Mouse (Mus musculus) kidney, adult 2 months (tissue): ENCODE results near the gene Ogdhl. TPM values are rescaled to one million over a fixed set of nuclear protein-coding genes. Genes with fewer than 3 reads are reported as not detected.

Experiments used
- DNase-seq: peaks from one replicate; pipeline ENCODE4 v3.0.0; 2021
- H3K27ac ChIP-seq: fragments of 200-500 bp; 2 replicates; pipeline ENCODE4 v1.5.1; 2012; ENCODE audit warnings: low read depth, low read length, control low read depth, inconsistent platforms; ENCODE audit not compliant: insufficient read depth
- H3K27me3 ChIP-seq: fragments of 200-500 bp; replicated peaks from 2 replicates; pipeline ENCODE4 v1.6.1; 2012; ENCODE audit warnings: mild to moderate bottlenecking, moderate library complexity, low read length, inconsistent platforms; ENCODE audit not compliant: control insufficient read depth, insufficient read depth
- H3K36me3 ChIP-seq: fragments of 200-500 bp; 2 replicates; pipeline ENCODE4 v1.6.1; 2012; ENCODE audit warnings: mild to moderate bottlenecking, moderate library complexity, low read length, inconsistent platforms; ENCODE audit not compliant: control insufficient read depth, insufficient read depth
- H3K4me1 ChIP-seq: fragments of 200-500 bp; 2 replicates; pipeline ENCODE4 v1.6.1; 2011; ENCODE audit warnings: low read length; ENCODE audit not compliant: control insufficient read depth, insufficient read depth
- H3K4me3 ChIP-seq: fragments of 200-500 bp; 2 replicates; pipeline ENCODE4 v1.5.1; 2011; ENCODE audit warnings: mild to moderate bottlenecking, low read depth, low read length, control low read depth; ENCODE audit not compliant: insufficient read depth
- CTCF ChIP-seq: fragments of 200-500 bp; conservative IDR thresholded peaks from 2 replicates; pipeline ENCODE4 v1.5.1; 2011; ENCODE audit warnings: low read depth, mild to moderate bottlenecking, control low read depth, low read length, moderate library complexity, mixed read lengths; ENCODE audit not compliant: insufficient read depth, insufficient read length
- POLR2A ChIP-seq: fragments of 200-500 bp; IDR thresholded peaks from one replicate; pipeline ENCODE4 v1.6.1; 2011; ENCODE audit warnings: low read depth, low read length, control low read depth
- WGBS: fragments of 180-500 bp; shearing (Covaris S2); methylation state at CpG from one replicate; pipeline ENCODE4 v1.1.7; 2018; 5-methylcytosine and 5-hydroxymethylcytosine counted together
- polyA plus RNA-seq: library from polyadenylated mRNA; depleted of rRNA; stranded (reverse); fragments of >200 nt; gene quantifications from 2 replicates; pipeline ENCODE4 v1.2.3, GENCODE M21; 2012; rRNA removed

The Ogdhl gene
- polyA plus RNA-seq, result 10.8 and 11.6 TPM in 2 replicates

DNA sequence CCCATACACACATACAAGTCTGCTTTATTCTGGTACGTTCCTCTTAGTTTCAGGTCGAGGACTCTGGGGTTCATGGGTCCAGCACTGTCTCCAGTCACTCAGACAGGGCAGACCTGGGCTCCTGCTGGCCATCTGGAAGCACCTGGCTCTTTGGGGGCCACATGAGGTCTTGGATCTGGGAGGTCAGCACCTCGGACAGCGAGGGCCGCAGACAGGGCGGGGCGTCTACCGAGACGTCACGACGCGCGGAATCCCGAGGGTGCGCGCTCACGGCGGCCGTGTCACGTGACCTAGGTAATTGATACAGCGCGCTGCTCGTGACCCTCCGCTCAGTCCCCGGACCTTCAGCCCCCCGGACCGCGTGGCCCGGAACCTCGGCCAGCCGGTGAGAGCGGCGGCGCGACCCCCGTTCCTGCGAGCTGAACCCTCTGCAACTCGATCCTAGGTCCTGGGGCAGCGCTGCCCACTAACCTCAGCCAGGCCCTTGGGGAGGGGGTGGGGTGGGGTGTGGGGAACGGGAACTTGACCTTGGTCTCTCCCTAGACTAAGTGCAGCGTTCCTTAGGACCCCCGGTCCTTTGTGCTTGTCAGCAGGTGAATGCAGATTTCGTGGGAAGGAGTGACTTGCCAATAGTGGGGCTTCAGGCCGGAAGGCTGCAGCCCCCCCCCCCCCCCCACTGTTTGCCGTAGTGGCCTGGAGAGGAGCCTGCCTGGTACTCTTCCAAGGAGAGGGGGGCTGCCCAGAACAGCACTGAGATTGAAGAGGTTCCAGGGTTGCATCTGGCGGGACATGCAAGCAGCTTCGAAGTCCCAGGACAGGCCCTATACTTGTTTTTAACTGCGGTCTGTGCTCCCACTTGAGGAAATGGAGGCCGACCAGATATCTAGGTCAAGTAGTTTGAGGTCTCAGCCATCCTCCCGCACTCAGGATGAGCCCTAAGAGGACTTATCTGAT is at the start of gene Ogdhl:
TSS of gene Ogdhl (plus strand) at position 288 of the 954 bp plus-strand sequence.
- no peak within 1 kb of the TSS for H3K27ac ChIP-seq
- no peaks in the 10 kb centered on the region for H3K4me1 ChIP-seq
- WGBS, result 4% methylated on average over 50 of the region's 50 CpGs
- H3K36me3 ChIP-seq, result no peaks in the 10 kb centered on the region
- peak within 1 kb of the TSS; percentile 48 for H3K4me3 ChIP-seq
- no peak for TF ChIP-seq POLR2A
- no peak for TF ChIP-seq CTCF
- H3K27me3 ChIP-seq, result no peaks in the 10 kb centered on the region
- peak; percentile 54 for DNase-seq

DNA sequence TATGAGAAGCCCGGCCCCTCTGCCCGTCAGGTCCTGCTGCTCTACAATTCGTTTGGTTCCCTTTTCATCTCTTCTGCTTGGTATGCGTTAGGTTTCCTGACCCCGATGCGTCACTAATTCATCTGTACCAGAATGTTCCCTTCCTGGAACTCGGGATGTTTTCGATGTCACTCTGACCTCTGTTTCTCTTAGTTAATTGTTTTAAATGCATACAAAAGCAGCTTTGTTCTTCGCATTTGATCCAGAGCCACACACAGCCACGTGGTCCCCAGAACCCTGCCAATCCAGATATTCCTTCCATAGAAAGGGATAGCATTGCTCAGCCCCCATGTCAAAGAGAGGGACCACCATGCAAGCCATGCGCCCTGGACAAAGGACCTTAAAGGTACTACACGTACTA is 20.2 kb upstream of the Ogdhl start:
- no peak for TF ChIP-seq CTCF
- no peak for TF ChIP-seq POLR2A
- no peak overlapping the region for H3K27ac ChIP-seq
- peaks cover 4% of the 10 kb centered on the region for H3K36me3 ChIP-seq
- H3K27me3 ChIP-seq, result no peaks in the 10 kb centered on the region
- WGBS, result 78% methylated on average over 12 of the region's 12 CpGs
- no peaks in the 10 kb centered on the region for H3K4me1 ChIP-seq
- no peak for DNase-seq
- no peak overlapping the region for H3K4me3 ChIP-seq

DNA sequence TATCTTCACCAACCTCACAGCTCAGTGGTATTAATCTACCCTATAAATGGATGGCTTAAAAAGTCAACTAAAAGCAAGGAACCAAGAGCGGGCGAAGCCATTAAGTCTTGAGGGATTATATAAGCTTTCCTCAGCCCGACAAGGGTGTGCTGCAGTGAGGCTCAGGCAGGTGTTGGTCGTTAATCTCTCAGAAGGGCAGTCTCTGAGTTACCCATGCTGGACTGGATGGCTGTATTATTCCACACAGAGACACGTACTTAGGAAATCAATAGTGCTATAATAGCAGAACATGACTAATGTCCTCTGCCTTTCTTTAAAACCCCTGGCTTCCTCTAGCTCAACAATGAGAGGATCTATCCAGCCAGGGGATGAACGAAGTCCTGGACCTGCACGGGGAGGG is 19.4 kb upstream of the Ogdhl start:
- Histone ChIP-seq H3K36me3 (peaks cover 4% of the 10 kb centered on the region), H3K4me1 (no peaks in the 10 kb centered on the region), H3K27me3 (no peaks in the 10 kb centered on the region), H3K4me3 (no peak overlapping the region), H3K27ac (no peak overlapping the region)
- TF ChIP-seq CTCF, result no peak
- no peak for TF ChIP-seq POLR2A
- no peak for DNase-seq
- 81% methylated on average over 7 of the region's 7 CpGs for WGBS

DNA sequence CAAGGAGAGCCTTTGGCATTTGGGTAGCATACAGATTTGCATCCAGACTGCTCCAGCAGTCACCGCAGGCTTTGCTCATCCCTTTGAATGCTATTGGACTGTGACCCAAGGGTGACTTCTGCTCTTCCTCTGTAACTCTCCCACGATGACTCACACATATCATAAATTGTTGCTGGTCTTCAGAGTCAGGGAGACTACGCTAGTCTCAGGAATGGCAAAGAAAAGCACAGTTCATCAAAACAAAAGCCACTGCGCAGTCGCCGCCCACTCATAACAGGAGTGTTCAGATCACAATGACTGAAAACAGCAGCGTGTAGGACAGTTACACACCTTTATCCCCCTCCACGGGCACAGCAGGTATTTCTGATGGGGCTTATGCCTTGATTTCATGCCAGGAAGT is 16.9 kb upstream of the Ogdhl start:
- H3K36me3 ChIP-seq, result peaks cover 1% of the 10 kb centered on the region
- 70% methylated on average over 8 of the region's 8 CpGs for WGBS
- no peaks in the 10 kb centered on the region for H3K27me3 ChIP-seq
- DNase-seq, result no peak
- TF ChIP-seq POLR2A (no peak), CTCF (no peak)
- no peak overlapping the region for H3K27ac ChIP-seq
- H3K4me1 ChIP-seq, result no peaks in the 10 kb centered on the region
- H3K4me3 ChIP-seq, result no peak overlapping the region

DNA sequence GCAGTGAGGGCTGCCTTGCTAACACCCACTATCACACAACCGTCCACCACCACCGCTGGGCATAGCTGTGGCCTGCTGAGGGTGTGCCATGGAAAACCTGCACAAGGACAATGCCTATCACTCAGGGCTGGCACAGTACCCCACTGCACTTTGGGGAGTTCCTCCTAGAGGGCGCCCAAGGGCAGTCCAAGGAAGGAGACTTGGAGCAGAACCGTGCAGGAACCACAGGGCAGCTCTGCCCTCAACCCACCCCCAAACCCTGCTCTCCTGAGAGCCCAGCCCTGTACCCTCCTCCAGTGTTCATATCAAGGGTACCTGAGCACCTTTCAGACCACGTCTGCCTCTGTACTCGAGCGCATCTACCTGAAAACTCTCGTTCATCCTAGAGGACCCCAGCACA is 11.9 kb upstream of the Ogdhl start:
- Histone ChIP-seq H3K27me3 (no peaks in the 10 kb centered on the region), H3K4me1 (no peaks in the 10 kb centered on the region), H3K4me3 (no peak overlapping the region), H3K36me3 (no peaks in the 10 kb centered on the region), H3K27ac (no peak overlapping the region)
- 57% methylated on average over 8 of the region's 8 CpGs for WGBS
- peak; percentile 62 for TF ChIP-seq CTCF
- no peak for TF ChIP-seq POLR2A
- DNase-seq, result peak; percentile 53

DNA sequence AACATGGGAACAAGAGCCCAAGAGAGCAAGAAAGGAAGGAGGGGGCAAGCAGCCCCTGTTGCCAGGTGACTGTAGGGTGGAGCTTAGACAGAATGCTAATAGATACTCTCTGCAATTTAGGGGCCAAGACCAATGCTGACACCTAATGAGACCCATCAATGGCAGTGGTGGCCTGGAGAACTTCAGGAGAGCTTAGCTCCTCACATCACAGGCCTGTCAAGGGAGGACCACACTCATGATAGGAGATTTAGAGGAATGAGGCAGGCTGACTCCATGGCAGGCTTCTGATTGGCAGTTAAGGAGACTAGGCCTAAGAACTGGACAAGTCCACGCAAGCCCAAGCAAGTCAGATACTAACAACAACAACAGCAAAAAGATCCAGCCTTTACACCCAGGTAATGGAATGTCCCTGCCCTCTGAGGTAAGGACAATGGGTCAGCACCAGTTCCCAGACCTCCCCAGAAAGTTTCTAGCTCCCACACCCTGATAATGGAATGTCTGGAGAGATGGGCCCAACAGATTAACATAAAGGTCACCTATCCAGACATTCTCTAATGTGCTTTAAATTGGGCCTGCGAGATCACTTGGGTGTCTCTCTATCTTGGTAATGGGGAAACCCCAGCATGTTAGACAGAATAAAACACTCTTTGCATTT is 10.3 kb upstream of the Ogdhl start:
- no peak for DNase-seq
- WGBS, result 94% methylated on average over 2 of the region's 2 CpGs
- H3K27me3 ChIP-seq, result no peaks in the 10 kb centered on the region
- H3K36me3 ChIP-seq, result no peaks in the 10 kb centered on the region
- TF ChIP-seq CTCF (no peak), POLR2A (no peak)
- H3K4me3 ChIP-seq, result no peak overlapping the region
- no peak overlapping the region for H3K27ac ChIP-seq
- no peaks in the 10 kb centered on the region for H3K4me1 ChIP-seq

DNA sequence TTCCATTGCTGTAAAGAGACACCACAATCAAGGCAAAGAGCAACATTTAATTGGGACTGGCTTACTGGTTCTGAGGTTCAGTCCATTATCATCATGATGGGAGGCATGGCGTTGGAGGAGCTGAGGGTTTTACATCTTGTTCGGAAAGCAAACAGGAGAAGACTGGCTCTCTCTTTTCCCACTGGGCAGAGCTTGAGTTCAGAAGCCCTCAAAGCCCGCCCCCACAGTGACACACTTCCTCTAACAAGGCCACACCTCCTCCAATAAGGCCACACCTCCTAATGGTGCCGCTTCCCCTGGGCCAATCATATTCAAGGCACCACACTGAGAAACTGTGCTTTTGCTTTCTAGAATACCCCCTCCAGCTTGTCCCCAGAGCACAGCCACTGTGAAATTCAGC is 4.0 kb upstream of the Ogdhl start:
- H3K27ac ChIP-seq, result no peak overlapping the region
- no peaks in the 10 kb centered on the region for H3K27me3 ChIP-seq
- no peak for DNase-seq
- H3K4me3 ChIP-seq, result no peak overlapping the region
- no peaks in the 10 kb centered on the region for H3K4me1 ChIP-seq
- 18% methylated on average over 4 of the region's 4 CpGs for WGBS
- no peaks in the 10 kb centered on the region for H3K36me3 ChIP-seq
- TF ChIP-seq POLR2A, result no peak
- TF ChIP-seq CTCF, result no peak
